Mouse (Mus musculus): ENCODE results near the gene Smyd4. TPM values are rescaled to one million over a fixed set of nuclear protein-coding genes. Genes with fewer than 3 reads are reported as not detected.

Smyd4 gene
- polyA plus RNA-seq, 1 experiment, result 7.3 TPM

DNA sequence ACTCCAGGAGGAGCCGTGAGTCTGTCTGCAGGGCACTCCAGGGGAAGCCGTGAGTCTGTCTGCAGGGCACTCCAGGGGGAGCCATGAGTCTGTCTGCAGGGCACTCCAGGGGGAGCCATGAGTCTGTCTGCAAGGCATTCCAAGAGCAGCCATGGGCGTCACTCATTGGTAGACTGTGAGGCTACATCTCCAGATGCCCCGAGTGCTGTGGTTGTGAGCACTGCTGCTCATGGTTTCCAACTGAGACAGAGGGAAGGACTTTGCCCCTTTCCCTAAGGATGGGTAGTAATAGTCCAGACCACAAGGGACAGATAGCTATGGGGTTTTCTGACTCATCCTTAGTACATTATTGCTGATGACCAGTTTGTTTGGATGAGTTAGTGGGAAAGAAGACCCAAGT is 57.9 kb downstream of the Smyd4 start:
- Histone ChIP-seq H3K27ac (ENCODE audit: insufficient read depth, low read length) (no peak overlapping the region), H3K4me3 (ENCODE audit: insufficient read depth, low read length) (no peak overlapping the region), H3K4me1 (ENCODE audit: control insufficient read depth, insufficient read depth, low read length) (peaks cover 16% of the 10 kb centered on the region)
- TF ChIP-seq POLR2A (IDR thresholded peaks at IDR 0.05; ENCODE audit: low read depth, low read length) (no peak), CTCF (IDR thresholded peaks at IDR 0.05; ENCODE audit: borderline replicate concordance, insufficient read depth, low read length) (no peak)

DNA sequence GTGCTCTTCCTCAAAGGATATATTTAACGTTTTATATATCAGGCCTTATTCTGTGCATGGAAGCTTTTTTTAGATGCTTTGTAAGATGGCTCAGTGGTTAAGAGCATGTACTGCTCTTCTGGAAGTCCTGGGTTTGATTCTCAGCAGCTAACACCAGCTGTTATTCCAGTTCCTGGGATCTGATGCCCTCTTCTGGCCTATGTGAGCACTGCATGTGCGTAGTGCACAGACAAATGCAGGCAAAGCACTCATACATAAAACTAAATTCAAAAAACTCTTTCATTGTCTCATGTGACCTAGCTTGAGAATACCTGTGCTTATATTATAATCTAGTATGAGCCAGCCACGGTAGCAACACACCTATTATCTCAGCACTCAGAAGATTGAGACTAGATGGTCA is 58.6 kb downstream of the Smyd4 start:
- TF ChIP-seq CTCF (IDR thresholded peaks at IDR 0.05; ENCODE audit: borderline replicate concordance, insufficient read depth, low read length) (peak; percentile 47; the same call in 1 of the 2 replicates), POLR2A (IDR thresholded peaks at IDR 0.05; ENCODE audit: low read depth, low read length) (no peak)
- H3K4me3 ChIP-seq (ENCODE audit: insufficient read depth, low read length), result no peak overlapping the region

DNA sequence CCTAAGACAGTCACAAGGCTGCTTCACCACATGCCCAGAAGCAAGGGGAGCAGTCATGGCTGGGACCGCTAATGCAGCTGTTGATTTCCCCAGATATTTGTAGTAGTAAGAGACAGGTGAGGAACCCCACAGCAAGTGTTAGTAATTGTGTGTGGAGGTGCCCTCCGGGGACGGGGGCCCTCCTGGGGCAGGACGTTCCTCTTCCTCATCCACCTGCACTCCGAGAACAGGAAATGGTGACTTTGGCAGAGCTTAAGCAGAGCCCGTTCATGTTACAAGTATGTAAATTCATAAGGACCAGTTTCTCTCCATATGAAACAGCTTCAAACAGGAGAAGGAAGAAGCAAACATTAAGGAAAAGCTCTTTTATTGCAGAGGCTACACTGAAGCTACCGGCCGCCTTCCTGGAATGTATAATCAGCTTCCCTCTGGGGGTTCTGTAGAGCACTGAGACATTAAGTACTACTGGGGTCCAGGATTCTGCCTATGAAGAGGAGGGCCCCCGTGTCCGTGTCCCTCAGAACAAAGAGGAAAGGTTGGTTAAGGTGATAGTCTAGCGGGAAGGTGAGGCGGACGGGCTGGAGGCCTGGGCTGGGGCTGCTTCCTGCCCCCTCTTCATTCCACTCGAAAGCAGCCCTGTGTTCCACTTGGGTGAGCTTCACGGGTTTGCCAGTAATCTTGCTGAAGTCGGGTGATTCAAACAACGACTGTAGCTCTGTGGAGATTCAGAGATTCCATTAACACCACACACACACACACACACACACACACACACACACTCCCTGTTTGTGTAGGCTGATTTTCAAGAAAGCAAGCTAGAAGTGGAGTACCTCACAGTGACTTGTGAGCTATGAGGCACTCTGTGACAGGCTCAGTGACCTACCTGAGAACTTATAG is 61.7 kb downstream of the Smyd4 start:
- TF ChIP-seq CTCF (IDR thresholded peaks at IDR 0.05; ENCODE audit: borderline replicate concordance, insufficient read depth, low read length) (no peak), POLR2A (IDR thresholded peaks at IDR 0.05; ENCODE audit: low read depth, low read length) (no peak)
- H3K27ac ChIP-seq (ENCODE audit: insufficient read depth, low read length), result no peak overlapping the region

More for the DNA sequence above, 58.6 kb downstream of the Smyd4 start:
- H3K4me1 ChIP-seq (ENCODE audit: control insufficient read depth, insufficient read depth, low read length), result peaks cover 16% of the 10 kb centered on the region
- no peak overlapping the region for H3K27ac ChIP-seq (ENCODE audit: insufficient read depth, low read length)

DNA sequence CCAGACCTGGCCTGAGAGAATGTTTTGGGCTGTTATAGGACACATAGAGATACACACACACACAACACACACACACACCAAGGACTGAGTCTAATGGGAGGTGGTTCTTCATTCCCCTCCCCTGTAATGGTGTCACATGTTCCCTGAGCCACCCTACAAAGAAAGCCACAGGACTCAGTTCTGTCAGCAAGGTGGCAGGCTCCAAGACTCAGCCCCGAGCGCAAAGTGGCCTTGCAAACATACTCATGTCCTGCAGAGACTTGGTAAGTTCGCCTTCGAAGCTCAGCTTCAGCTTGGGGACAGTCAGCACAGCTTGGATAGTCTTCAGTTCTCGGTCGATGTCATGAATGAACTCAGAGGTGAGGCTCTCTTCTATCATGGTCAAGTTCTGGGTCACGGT is 62.4 kb downstream of the Smyd4 start:
- Histone ChIP-seq H3K4me3 (ENCODE audit: insufficient read depth, low read length) (no peak overlapping the region), H3K4me1 (ENCODE audit: control insufficient read depth, insufficient read depth, low read length) (peaks cover 3% of the 10 kb centered on the region; the same call in 1 of the 2 replicates), H3K27ac (ENCODE audit: insufficient read depth, low read length) (no peak overlapping the region)
- TF ChIP-seq CTCF (IDR thresholded peaks at IDR 0.05; ENCODE audit: borderline replicate concordance, insufficient read depth, low read length) (no peak), POLR2A (IDR thresholded peaks at IDR 0.05; ENCODE audit: low read depth, low read length) (no peak)

More for the DNA sequence above, 61.7 kb downstream of the Smyd4 start:
- Histone ChIP-seq H3K4me1 (ENCODE audit: control insufficient read depth, insufficient read depth, low read length) (peaks cover 4% of the 10 kb centered on the region; the same call in 1 of the 2 replicates), H3K4me3 (ENCODE audit: insufficient read depth, low read length) (no peak overlapping the region)

DNA sequence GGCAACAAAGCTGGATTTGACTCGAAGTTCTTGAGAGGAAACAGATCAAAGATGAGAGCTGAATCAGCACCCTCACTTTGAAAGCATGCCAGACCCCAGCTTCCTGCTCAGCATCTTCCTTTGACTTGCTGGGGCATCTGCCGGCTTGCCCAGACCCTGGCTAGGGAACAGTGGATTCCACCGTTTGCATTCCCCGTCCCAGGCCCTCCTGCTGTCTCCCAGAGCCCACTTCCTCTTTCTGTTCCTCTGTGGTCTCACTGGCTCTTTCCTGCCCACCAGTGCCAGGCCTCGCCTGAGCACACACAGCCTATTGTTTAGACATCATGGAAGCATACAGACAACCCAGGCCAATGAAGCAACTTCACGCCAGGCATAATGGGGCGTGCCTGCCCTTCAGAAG is 66.9 kb downstream of the Smyd4 start:
- H3K4me1 ChIP-seq (ENCODE audit: control insufficient read depth, insufficient read depth, low read length), result 0 out of 2 replicates have a peak, but pooled peaks cover 2% of the 10 kb centered on the region
- H3K4me3 ChIP-seq (ENCODE audit: insufficient read depth, low read length), result no peak overlapping the region
- no peak overlapping the region for H3K27ac ChIP-seq (ENCODE audit: insufficient read depth, low read length)
- TF ChIP-seq CTCF (IDR thresholded peaks at IDR 0.05; ENCODE audit: borderline replicate concordance, insufficient read depth, low read length), result no peak
- no peak for TF ChIP-seq POLR2A (IDR thresholded peaks at IDR 0.05; ENCODE audit: low read depth, low read length)

DNA sequence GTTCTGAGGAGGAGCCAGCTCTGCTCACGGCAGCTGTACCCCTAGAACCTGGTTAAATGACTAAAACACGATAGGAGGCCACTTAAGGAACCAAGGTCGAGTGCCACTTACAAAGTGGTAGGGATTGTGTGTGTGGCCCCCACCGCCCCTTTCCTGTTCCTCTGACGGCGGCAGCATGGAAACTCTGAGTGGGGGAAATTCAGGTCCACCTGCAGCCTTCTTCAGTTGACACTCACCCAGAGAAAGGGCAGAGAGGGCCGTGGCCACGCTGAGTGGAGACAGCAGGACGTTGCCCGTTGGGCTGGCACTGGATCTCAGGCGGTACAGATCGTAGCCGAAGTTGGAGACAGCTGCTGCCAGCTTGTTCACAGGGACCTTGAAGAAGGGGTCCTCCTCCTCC is 67.8 kb downstream of the Smyd4 start:
- Histone ChIP-seq H3K4me3 (ENCODE audit: insufficient read depth, low read length) (no peak overlapping the region), H3K27ac (ENCODE audit: insufficient read depth, low read length) (no peak overlapping the region), H3K4me1 (ENCODE audit: control insufficient read depth, insufficient read depth, low read length) (0 out of 2 replicates have a peak, but pooled peaks cover 4% of the 10 kb centered on the region)
- TF ChIP-seq CTCF (IDR thresholded peaks at IDR 0.05; ENCODE audit: borderline replicate concordance, insufficient read depth, low read length), result no peak
- TF ChIP-seq POLR2A (IDR thresholded peaks at IDR 0.05; ENCODE audit: low read depth, low read length), result no peak

DNA sequence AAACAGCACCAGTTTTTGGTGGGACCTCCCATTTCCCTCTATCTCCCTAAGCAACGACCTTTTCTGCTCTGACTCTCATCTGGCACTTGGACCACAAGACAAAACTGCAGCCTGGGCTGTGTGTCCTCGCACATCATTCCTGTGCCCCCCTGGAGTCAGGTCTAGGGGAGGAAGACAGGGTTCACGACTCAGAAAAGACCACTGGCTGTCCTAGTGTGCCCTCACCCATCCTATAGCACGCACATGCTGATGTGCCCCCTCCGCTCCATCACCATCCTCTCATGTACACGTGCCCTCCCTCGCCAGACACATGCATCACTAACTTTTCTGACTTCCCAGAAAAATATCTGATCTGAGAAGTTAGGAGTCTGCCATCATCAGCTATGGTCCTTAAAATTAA is 71.8 kb downstream of the Smyd4 start:
- Histone ChIP-seq H3K4me3 (ENCODE audit: insufficient read depth, low read length) (no peak overlapping the region), H3K27ac (ENCODE audit: insufficient read depth, low read length) (no peak overlapping the region), H3K4me1 (ENCODE audit: control insufficient read depth, insufficient read depth, low read length) (0 out of 2 replicates have a peak, but pooled peaks cover 4% of the 10 kb centered on the region)
- TF ChIP-seq POLR2A (IDR thresholded peaks at IDR 0.05; ENCODE audit: low read depth, low read length) (no peak), CTCF (IDR thresholded peaks at IDR 0.05; ENCODE audit: borderline replicate concordance, insufficient read depth, low read length) (no peak)

DNA sequence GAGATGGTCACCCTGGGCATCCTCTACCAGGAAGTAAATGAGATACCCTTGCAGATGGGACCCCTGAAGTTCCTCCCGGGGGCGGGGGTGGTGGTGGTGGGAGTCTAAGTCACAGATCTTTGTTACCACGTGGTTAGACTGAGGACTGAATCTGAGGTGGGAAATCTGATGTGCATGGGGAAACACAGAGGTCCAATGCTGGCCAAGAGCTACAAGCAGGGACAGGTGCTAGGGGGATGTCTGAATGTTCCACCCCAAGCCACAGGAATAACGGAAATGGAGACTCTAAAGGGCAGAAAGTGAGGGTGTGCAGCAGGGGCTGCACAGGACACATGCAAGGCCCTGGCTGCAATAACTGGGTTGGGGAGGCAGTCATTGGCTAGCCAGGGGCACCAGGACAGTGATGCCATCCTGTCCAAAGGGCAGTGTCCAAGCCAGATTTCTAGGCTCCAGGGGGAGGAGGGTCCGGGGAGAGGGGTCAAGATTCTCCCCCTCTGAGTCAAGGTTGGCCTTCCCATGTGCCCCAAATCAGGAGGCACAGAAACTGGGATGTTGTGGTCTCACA is 72.7 kb downstream of the Smyd4 start:
- H3K4me1 ChIP-seq (ENCODE audit: control insufficient read depth, insufficient read depth, low read length), result 0 out of 2 replicates have a peak, but pooled peaks cover 4% of the 10 kb centered on the region
- TF ChIP-seq POLR2A (IDR thresholded peaks at IDR 0.05; ENCODE audit: low read depth, low read length) (no peak), CTCF (IDR thresholded peaks at IDR 0.05; ENCODE audit: borderline replicate concordance, insufficient read depth, low read length) (no peak)
- H3K4me3 ChIP-seq (ENCODE audit: insufficient read depth, low read length), result peak overlapping the region; percentile 69
- H3K27ac ChIP-seq (ENCODE audit: insufficient read depth, low read length), result peak overlapping the region; percentile 85

DNA sequence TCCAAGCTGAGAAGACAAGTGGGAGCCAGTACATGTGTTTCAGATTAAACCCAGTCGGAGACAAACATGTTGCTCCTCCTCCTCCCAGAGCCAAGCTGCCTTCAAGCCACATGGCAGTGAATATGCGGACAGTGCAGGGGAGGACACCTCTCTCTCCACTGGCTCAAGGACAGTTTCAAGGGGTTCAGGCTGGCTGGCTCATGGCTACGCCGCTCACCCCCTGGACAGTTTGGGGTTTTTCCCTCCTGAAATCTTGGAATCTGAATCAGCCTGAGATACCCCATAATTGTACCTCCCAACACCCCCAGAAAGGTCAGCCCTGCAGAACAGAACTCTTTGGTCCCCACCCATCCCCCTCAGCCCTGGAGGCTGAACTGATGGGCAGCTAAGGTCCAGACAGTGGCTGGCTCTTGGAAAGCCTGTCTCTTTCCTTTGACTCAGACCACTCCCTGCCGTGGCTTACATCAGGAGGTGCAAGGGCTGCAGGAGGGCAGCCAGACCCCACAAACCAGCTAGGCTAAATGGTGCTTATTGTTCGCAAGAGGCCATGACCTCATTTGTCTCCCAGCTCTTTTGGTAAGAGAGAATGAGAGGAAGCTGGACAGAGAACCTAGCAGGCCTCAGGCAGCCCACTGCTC is 73.3 kb downstream of the Smyd4 start:
- peak; percentile 91 for TF ChIP-seq POLR2A (IDR thresholded peaks at IDR 0.05; ENCODE audit: low read depth, low read length)
- no peak for TF ChIP-seq CTCF (IDR thresholded peaks at IDR 0.05; ENCODE audit: borderline replicate concordance, insufficient read depth, low read length)
- Histone ChIP-seq H3K4me1 (ENCODE audit: control insufficient read depth, insufficient read depth, low read length) (0 out of 2 replicates have a peak, but pooled peaks cover 4% of the 10 kb centered on the region), H3K4me3 (ENCODE audit: insufficient read depth, low read length) (peak overlapping the region; percentile 69), H3K27ac (ENCODE audit: insufficient read depth, low read length) (peak overlapping the region; percentile 85)
